In genomic region chr3:124389650-124390049, GRCm38 (mm10) we compare ENCODE assay signal across 20 mouse cellular contexts. TPM values are rescaled to one million over a fixed set of nuclear protein-coding genes. Genes with fewer than 3 reads are reported as not detected.
"Had no signal": no experiment of that assay in that cellular context is flagged by ENCODE, and none has a peak within 500 bp of the region (broad histone marks: within the 10 kb centered on the region; RNA-seq: fewer than 3 reads in every experiment).

No protein-coding gene starts in this region.

- H3K9me3 ChIP-seq: stomach, embryonic 15.5 days had no signal

- H3K9ac ChIP-seq: liver, embryonic 13.5 days; liver, postnatal 0 days; stomach, embryonic 15.5 days had no signal

- ATAC-seq: liver, postnatal 0 days; midbrain, embryonic 16.5 days had no signal

- H3K36me3 ChIP-seq: liver, embryonic 13.5 days; stomach, embryonic 15.5 days had no signal

- H3K4me3 ChIP-seq: liver, embryonic 13.5 days; stomach, embryonic 15.5 days had no signal

- H3K27me3 ChIP-seq: liver, embryonic 13.5 days; stomach, embryonic 15.5 days had no signal

- H3K27ac ChIP-seq: liver, embryonic 13.5 days; stomach, embryonic 15.5 days had no signal

- H3K4me1 ChIP-seq: liver, embryonic 13.5 days; stomach, embryonic 15.5 days had no signal

- H3K4me2 ChIP-seq: liver, embryonic 13.5 days; stomach, embryonic 15.5 days had no signal

- DNase-seq: kidney, adult 8-10 months; kidney, postnatal 36 days; liver; liver, embryonic 13.5 days; liver, postnatal 0 days; lung, postnatal 36 days; right cerebral cortex, postnatal 14 days; thymus, adult 2 months; thymus, postnatal 36 days had no signal

RNA-seq across cellular contexts. Expression of gene 1700006A11Rik, which starts 36.2 kb away (rescaled TPM):
- total RNA-seq: layer of hippocampus, adult 18-20 months; layer of hippocampus, postnatal 10 days; left cerebral cortex, postnatal 10 days; megakaryocyte progenitor cell, adult 5-6 weeks had no signal
- polyA plus RNA-seq: kidney, embryonic 16.5 days; limb, embryonic 11.5 days; liver, embryonic 13.5 days; liver, postnatal 0 days; lung, embryonic 16.5 days; midbrain, embryonic 16.5 days; neural tube, embryonic 14.5 days; spleen, adult 2 months; stomach, embryonic 15.5 days; thymus, adult 2 months had no signal
